Mouse (Mus musculus): ENCODE measurements at regions not wholly inside any gene's neighbourhood (a gene's known extent, or its start where the extent isn't known, plus 50 kb on each side); places are given as distances from the start of the nearest gene placed in this dataset.

DNA sequence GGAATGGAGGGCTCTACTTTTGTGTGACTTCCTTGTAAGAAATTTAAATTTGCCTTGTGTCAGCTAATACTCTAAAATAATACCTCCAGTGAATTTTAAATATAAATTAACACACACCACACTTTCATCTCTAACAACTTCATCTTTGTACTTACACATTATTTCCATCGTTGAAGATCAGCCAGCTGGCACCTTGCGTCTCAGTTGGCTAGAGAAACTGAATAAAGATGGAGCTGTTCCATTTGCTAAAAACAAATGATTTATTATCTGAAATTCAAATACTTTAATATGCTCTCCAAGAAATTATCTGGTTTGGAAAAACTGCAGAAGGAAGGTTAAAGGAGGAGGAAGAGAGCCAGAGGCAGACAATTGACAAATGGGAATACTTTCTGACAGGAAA lies 122.0 kb upstream of the Gm11096 start:
- no peak for DNase-seq

DNA sequence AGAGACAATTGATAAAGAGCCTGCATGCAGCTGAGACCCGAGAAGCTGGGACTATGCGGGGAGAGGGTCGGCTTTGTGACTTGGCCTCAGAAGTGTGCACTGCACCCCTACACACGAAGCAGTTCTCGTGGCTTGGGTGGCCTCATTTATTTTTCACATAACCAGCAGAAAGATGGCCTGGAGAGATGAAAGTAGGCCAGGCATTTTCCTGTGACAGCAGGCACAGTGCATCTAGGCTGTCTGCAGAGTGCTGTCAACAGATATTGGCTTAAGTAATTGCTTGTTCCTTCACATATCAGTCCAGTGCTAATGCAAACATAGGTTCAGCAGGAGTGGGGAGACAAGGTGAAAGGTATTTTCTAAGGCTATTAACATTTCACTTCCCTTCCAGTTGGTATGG lies 124.9 kb upstream of the Gm11096 start:
- no peak for DNase-seq

DNA sequence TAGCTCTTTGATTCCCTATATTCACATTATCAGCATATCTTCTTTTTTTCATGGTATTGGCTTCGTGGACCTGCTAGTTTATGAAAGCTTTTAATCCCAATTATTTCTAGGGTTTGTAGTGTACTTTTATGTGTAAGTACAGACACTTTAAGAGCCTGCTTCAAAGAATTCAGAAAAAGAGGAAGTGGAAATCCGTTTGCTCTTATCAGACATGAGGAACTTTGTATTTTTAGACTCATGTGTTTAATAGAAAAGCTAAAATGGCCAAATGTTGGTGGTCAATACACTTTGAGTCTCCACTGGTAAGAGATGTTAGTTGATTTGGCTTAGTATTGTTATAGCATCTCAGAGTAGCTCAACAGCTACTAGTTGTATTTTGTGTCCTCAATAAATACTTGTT lies 135.7 kb upstream of the Gm11096 start:
- no peak for DNase-seq

DNA sequence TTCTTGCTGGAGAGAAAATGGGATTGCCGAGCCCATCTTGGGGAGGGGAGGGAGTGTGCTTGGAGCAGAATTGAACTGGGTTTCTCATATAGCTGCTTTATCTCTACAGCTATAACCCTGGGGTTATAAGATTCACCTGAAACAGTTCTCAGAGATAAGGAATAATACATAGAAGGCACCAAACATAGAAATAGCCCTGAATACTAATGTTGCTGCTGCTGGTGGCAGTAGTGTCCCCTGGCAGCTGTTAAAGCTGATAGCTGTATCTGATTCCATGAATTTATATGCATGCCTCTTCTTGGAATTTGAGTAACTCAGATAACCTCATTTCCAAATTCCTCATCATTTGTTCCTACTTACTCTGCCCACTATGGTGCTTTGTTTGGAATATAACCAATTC lies 137.0 kb upstream of the Gm11096 start:
- DNase-seq: no peak

DNA sequence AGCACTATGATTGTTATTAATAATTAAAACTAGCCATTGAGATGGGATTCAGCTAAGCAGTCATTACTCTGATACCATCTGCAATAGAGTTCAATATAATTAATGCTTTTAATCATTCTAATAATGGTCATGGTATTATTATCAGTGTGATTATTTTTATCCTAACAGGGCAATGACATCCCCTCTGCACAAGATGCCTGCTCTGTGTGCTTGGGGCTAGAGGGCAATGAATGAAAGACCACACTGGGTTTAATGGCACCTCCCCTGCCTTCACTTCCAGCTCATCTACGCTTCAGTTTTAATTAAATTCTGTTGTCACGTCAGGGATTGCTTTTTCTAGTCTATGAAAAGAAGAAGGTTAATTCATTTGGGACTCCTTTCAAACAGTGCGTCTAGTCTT lies 139.1 kb upstream of the Gm11096 start:
- no peak for DNase-seq

DNA sequence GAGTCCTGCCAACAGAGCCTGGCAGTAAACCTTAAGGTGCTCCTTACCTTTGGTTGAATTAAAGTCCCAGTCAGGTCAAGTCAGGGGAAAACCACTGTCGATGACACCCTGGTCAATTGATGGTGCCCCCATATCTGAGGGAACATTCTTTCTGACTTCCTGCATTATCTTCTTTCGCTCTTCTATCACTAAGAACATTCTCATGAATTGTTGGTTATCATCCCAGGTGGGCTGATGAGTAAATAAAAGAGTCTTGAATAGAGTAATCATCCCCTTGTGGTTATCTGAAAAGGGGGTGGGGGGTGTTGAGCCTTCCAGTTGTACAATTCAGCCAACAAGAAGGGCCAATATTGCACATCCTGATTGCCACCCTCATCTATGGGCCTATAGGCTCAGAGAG lies 149.7 kb upstream of the Gm11096 start:
- DNase-seq: no peak

DNA sequence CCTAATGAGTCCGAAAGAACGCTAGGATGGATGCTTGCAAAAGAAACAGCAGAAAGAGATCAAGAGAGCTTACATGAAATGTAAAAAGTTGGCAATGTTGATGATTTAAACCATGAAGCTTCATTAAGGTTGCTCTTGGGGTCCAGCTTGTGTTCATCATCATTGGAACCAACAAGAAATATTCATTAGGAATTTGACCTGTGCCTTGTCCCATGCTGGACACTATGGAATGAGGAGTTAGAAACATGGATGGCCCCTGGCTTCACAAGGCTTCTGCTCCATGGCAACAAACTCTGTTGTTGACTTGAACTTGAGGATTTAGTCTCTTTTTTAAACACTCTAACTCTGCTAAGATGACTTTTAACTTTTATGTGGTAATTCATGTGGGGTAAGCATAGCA lies 159.0 kb upstream of the Gm11096 start:
- DNase-seq: no peak

DNA sequence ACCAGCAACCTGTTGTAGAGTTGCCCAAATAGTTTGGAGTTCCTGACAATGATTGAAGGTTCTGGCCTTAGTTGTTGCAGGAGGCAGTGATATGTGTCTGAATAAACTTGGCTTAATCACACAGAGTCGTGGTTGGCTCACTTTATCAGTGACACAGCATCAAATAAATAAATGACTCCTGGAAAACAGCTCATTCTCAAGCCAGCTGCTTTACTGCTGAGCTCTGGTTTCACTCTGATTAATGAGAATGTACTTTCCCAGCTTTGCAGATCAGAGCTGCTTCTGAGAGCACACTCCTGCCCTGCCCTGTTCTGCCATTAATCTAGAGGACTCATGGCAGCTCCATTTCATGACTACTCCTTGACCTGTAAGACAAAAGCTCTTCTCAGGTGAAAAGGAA lies 171.3 kb upstream of the Gm11096 start:
- no peak for DNase-seq

DNA sequence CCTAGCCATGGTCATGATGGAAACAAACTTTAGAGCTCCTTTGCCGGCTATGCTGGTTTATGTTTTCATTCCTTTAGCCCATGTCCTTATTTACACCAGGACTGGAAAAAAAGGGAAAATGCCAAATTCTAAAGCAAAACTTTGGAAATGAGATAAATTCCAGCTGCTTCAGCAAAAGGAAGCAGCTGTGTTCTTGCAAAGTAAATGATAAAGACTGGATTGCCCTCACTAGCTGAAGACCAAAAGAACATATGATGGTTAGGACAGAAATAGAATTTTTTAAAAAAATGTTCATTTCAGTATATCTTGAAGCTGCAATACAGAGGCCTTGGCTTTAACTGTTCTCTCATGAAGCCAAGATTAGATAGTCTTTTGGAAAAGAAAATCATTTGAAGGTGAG lies 179.6 kb upstream of the Gm11096 start:
- no peak for DNase-seq

DNA sequence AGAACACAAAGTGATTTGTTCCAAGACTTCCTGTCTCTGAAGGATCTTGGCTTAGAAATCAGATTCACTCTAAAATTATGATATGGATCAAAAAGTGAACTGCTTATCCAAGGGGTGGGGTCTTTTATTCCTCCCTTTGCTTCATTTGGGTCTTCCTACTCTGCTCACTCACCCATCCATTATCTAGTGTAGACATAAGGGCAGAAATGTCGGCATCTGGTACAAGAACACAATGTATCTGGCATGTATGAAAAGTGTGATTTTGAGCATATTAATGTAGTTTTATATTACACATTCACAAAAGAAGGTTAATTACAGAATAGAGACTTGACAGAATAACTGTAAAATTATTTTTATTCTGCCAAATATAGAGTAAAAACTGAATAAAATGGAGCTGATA lies 181.5 kb upstream of the Gm11096 start:
- DNase-seq: peak; percentile 9

DNA sequence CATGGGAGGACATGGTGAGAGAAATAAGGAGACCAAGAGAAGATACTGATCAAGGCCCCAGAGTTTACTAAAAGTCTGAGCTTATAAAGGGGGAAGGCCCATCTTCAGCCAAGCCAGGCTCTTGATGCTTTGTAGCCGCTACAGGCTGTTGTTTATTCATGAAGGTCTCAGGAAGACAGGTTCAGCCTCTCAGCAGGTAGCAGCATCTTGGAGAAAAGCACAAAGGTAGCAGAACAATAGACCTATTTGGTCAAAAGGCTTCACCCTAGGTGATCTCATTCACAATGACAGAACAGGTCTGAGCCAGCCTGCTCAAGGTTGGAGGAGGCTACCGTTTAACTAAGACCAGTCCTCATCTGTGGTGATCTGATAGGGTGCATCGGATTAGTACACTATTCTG lies 185.5 kb upstream of the Gm11096 start:
- peak; percentile 46 for DNase-seq

DNA sequence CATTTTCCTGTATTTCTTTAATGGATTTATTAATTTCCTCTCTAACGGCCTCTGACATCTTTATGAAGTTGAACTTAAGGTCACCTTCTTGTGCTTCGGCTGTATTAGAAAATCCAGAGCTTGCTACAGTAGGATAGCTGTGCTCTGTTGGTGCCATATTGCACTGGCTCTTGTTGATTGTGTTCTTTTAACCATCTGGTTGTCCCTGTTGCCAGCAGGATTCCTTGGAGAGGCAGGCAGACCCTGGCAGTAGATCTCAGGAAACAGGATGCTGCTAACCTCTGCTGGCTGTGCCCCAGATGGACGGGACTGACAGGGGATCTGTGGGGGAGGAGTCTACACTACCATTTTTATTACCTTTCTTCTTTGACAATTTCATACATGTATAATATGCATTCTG lies 185.9 kb upstream of the Thumpd2 start:
- peak; percentile 79 for DNase-seq

DNA sequence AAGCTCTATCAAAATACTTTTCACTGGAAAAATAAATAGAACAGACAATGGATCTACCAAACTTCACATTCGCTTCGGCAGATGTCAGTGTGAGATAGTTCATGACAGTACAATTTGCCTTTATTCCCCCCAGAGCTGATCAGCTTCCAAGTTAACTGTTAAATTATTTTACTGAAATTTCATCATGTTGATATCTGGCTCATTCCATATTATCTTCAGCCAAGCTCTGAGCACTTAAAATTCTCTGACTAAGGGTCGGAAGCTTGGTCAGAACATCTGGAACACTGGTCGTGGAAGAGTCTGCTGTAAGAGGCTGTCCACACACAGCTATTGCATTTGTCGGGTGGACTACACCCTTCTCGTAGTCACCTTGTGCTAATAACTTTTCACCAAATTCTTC lies 181.3 kb upstream of the Thumpd2 start:
- DNase-seq: peak; percentile 73

DNA sequence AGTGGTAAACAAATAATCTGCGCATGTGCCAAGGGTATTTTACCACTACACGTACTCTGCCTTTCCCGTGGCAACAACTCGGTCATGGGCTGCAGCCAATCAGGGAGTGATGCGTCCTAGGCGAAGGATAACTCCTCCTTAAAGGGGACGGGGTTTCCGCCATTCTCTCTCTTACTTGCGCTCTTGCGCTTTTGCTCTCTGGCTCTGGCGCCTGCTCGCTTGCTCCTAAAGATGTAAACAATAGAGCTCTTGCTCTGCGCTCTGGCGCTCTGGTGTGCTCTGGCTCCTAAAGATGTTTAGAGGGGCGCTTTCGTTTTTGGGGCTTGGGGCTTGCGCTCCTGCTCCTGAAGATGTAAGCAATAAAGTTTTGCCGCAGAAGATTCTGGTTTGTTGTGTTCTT lies 166.9 kb upstream of the Thumpd2 start:
- peak; percentile 92 for DNase-seq

DNA sequence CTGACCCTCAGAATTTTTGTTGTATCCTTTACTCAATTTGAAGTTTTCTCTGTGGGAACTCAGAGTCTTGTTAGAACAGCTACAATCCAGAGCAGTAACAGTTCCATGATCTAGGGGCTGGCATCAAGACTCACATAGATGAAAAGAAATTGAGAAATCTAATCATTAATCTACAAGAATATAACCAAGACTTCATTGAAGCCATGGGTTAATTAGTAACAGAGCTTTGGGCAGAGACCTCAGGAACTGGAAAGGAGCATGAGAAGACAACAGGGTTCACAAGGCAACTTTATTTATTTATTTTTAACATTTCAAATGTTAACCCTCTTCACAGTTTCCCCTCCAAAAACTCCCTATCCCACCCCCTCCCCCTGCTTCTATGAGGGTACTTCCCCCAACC lies 160.4 kb upstream of the Thumpd2 start:
- DNase-seq: no peak

DNA sequence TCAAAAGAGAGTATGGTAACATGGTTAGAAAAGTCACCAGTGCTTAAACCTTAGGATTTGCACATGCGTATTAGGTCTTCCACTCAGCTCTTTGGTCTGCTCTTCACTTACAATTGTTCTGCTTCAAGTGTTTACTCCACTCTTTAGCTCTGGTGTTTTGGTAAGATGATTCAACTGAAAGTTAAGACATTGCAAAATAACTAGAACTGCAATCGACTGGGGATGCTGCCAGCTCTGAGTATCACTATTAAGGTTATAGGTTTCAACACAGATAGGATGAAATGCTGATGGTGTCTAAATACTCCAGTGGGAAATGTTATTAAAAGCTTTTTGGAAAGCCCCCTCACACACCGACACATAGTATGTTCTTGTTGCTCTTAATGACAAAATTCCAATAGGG lies 156.6 kb upstream of the Thumpd2 start:
- DNase-seq: no peak

DNA sequence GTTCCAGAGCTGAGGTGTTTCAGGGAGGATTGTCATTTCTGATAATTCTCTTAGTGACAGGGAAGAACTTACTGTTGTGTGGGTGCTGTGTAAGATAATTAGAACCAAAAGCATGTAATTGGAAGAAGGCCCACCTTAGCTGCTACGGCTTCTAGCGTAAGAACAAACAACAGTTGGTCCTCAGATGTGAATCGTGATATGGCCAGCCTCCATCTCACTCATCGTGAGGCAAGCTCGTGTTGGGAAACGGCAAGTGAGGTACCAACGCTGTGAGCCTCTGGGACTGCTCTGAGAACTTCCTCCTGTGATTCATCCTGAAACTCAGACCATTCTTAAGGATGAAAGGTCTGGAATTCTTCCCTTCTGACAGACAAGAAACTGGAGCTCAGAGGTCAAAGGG lies 150.0 kb upstream of the Thumpd2 start:
- no peak for DNase-seq

DNA sequence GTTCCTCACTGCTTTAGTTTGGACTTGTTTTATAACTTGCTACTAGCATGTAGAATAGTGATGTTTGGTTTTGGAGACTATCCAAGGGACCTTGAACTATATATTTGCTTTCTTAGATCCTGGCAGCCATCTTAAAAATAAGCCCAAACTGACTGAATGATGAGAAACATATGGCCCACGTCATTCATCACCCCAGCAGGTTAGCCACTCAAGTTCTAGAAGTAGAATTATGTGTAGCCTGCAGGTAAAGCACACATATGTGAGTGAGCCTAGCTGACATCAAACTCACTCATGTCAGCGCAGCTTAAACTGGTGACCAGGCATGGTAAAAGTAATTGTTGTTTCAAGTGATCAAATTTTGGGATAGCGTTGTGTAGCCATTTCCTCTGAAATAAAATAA lies 147.2 kb upstream of the Thumpd2 start:
- no peak for DNase-seq

DNA sequence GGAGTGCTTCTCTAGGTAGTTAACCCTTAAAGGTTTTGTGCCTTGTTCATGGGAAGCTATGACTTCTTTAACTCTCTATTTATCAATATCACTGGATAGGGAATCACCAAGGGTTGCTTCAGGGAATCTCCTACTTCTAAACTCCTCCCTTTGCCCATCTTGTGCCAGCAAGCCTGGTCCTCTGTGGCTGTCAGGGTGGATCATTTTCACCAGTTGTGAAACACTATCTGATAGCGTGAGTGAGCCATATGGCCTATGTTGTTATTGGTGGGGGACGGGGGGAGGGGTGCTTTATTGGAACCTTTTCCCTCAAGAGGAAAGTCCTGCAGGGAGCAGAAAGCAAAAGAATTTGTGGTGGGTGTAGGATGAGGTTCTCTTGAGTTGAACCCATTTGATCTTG lies 145.5 kb upstream of the Thumpd2 start:
- DNase-seq: no peak

DNA sequence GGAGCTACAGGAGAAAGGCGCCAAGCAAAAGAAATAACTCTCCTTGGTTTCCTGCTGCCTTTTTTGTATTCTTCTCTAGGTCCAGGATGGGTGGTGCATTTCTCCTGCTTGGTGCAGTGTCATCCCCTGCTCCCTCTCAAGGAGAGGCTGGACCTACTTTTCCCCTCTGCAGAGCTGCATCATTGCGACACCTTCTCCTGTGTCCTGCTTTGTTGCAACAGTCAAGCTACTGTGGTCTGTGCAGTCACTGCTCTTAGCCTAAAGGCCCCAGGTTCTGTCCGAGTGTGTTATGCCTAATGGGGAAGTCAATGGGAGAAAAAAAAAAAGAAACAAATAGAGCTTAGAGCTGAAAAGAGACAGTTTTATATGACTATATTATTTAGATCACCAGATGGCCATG lies 144.4 kb upstream of the Thumpd2 start:
- no peak for DNase-seq

DNA sequence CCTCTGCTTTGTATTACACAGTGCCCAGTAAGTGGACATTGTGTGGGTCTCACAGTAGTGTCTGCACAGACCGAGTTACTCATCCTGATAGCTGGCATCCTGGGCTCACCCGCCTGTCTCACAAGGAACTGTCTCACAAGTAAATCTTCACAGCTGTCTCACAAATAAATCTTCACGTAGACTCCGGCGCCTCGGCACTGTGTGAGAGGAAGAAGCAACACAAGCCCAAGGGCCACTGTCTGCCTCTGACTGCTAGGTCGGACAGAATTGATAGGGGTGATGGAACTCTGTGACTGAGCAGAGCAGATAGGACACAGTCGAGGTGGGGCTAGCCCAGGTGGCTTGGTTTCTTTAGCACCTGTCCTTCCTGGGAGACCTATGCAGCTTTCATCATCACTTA lies 136.2 kb upstream of the Thumpd2 start:
- no peak for DNase-seq

DNA sequence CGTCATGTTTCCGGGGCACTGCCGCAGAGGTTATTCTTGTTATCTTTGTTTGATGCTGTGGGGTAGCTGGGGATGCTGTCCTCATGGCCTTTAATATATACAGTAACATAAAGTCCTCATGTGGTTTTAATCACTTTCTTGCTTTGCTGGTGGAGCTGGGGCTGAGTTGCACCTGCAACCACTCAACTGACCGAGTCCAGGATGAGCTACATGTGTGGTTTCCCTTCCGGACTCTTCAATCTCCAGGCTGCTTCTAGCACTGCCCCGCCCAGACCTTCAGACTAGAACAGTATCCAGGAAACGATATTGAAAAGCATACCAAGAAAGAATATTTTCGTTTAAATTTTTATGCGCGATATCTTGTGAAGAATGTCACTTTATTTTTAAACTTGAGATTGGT lies 129.1 kb upstream of the Thumpd2 start:
- no peak for DNase-seq

DNA sequence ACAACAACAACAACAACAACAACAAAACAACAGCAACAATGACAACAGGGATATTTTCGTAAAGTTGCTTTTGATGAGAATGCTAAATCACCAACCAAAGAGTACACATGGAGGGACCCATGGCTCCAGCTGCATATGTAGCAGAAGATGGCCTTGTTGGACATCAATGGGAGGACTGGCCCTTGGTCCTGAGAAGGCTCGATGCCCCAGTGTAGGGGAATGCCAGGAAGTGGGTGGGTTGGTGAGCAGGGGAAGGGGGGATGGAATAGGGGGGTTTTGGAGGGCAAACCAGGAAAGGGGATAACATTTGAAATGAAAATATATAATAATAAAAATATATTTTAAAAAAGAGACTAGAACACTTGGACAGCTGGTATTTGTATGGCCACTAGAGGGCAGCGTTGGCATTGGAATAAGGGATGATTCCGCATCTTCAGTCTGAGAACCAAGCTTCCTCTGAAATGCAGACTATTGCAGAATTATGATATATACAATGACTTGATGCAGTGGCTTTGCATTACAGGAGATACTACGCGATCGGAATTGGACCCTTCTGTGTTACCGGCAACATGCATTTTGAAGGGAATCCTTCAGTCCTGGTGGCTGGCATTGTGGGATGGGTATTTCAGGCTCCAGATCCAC lies 128.5 kb upstream of the Thumpd2 start:
- no peak for DNase-seq

DNA sequence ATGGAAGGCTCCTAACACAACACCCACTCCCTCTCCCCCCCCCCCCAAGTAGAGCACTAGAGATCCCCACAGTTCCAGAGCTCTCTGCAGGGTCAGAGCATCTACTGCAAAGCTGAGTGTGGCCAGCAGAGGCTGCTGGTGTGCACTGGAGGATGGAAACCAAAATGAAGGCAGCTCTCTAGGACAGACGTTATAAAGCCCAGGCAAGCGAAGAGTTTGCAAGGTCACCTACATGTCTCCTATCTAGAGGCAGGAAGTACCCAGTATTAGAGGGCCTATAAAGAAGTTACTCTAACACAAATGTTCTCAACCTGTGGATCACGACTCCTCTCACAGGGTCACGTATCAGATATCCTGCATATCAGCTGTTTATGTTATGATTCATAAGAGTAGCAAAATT lies 125.1 kb upstream of the Thumpd2 start:
- no peak for DNase-seq

DNA sequence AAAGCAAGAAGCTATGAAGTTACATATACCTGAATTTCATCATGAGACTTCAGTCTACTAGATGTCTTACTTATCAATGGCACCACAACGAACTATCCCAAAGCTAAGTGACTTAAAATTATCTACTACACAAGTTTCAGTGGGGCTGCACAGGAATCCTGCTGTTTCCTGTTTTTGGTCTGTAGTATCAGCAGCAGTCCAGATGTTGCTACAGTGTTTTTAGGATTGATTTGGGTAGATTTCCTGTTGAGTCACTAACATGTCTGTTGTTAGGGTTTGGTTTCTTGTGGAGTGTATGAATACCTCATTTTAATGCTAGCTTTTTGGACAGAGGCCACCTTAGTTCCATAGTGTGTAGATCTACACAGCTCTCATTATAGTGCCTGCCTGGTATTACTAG lies 120.8 kb upstream of the Thumpd2 start:
- no peak for DNase-seq
